Mouse (Mus musculus) heart, postnatal 36 days (tissue): ENCODE results near the gene Tm4sf5. TPM values are rescaled to one million over a fixed set of nuclear protein-coding genes. Genes with fewer than 3 reads are reported as not detected.
"Not testable (repeated sequence)": the region's sequence is repeated elsewhere in the genome, so short reads cannot be mapped to it uniquely, and the experiment has no call there.

Source experiments
- DNase-seq, 2 experiments: peaks; one replicate each; pipeline ENCODE4 v3.0.0; 2021 to 2022
- intact Hi-C: fragments of 180-260 bp; cut with DNase I; formaldehyde crosslinking; loops from one replicate; pipeline ENCODE4 v1.15.1; 2025
- total RNA-seq, 2 experiments: library from RNA; stranded (reverse); gene quantifications; 2 replicates each; pipeline ENCODE4 v1.2.3; 2021

Tm4sf5 gene
- total RNA-seq, 2 experiments from 2014 or later, result 0.70 to 1.3 TPM

- DNase-seq, result no peak
- intact Hi-C loops, result loop anchor here (1.0 kb wide), 3 partner anchors 55 to 93 kb away; no protein-coding TSS in a partner anchor
These were observed 2.0 kb downstream of the Tm4sf5 start for GRCm38 (mm10) chr11:70506962-70507515.

GRCm38 (mm10) chr11:70509753-70510564 lies 4.9 kb downstream of the Tm4sf5 start:
- DNase-seq, result peak in 1 of 2 experiments; percentile 48
- intact Hi-C loops, result no loop called here

DNA sequence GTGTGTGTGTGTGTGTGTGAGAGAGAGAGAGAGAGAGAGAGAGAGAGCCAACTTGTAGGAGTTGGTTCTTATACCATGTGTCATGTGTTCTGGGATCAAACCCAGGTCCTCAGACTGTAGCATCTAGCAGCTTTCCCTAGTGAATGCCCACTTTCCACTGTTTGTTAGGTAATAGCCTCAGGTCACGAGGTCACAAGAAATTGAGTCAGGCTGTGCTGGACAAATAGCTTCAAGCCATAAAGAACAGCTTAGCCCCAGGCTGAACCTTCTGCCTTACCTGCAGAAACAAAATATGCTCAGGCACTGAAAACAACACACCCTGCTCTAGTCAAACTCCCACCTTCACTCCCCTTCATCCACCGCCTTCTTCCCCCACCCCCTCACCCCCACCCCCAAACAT lies 6.2 kb downstream of the Tm4sf5 start:
- DNase-seq, result no peak
- intact Hi-C loops, result no loop called here

DNA sequence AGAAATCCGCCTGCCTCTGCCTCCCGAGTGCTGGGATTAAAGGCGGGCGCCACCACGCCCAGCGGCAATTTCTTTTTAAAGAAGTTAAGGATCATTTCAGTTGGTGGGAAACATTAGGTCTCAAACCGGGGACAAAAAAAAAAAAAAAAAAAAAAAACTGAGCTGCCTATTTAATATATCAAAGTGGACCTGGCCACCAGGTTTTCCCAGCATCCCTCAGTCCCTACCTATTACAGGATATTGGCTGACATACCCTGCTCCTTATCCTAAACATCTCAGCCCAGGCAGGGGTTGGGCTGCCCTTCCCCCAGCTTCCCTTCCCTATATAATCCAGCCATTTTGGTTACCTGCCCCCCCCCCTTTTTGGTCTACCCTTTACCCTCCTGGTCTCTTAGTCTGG lies 6.8 kb downstream of the Tm4sf5 start:
- DNase-seq, result no peak
- intact Hi-C loops, result no loop called here

- no peak for DNase-seq
- intact Hi-C loops, result no loop called here
These were observed 7.8 kb downstream of the Tm4sf5 start for GRCm38 (mm10) chr11:70512709-70513342.

- intact Hi-C loops, result no loop called here
- DNase-seq, result peak; percentile 39 to 46
These were observed 8.5 kb downstream of the Tm4sf5 start for GRCm38 (mm10) chr11:70513520-70513919.

DNA sequence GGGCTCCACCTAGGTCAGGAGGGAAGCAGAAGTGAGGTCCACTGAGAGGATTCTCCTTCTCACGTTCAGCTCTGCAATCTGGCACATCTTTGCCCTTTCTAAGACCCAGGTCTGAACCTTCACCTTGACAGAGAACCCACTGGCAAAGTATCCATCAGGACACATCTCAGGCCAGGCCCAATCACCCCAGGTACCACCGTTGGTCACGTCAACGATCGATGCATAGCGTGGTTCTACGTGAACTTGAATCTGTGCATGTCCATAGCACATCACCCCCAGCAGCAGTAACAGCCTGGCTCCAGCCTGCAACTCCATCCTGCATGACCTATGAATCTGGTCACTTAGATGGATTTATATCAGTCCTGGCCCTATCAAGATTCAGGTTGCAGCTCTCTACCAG lies 9.2 kb downstream of the Tm4sf5 start, which contains the start of gene Vmo1:
Gene Vmo1, minus strand, starts transcription at position 329 of the 400 bp plus-strand sequence.
- intact Hi-C loops, result loop anchor here (2.0 kb wide), 1 partner anchor 243 kb away; no protein-coding TSS in a partner anchor
- DNase-seq, result no peak

DNA sequence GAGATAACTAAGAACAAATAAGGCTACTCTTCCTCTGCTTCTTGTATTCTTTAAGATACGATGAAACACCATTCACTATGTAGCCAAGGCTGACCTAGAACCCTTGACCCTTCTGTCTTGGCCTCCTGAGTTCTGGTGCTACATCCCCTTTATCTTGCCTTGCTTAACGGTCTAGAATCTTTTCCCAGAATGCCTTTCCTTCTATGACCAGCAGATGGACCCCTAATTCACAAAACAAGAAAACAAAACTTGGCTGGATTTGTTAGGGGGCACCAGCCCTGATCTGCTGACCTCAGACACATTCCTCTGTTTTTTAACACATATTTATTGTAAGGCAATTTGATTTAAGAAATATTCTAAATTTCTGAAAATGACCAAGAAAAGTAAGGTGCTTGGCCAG lies 11.3 kb downstream of the Tm4sf5 start:
- intact Hi-C loops, result loop anchor here (1.0 kb wide), 1 partner anchor 89 kb away; no protein-coding TSS in a partner anchor
- peak; percentile 23 to 40 for DNase-seq

- no peak for DNase-seq
- intact Hi-C loops, result no loop called here
These were observed 13.4 kb downstream of the Tm4sf5 start for GRCm38 (mm10) chr11:70518436-70518835.

GRCm38 (mm10) chr11:70518923-70519322 lies 13.9 kb downstream of the Tm4sf5 start, which contains the start of gene Gltpd2:
Gltpd2 (plus strand) TSS chr11:70519196.
- intact Hi-C loops, result no loop called here
- DNase-seq, result no peak

- intact Hi-C loops, result loop anchor here (2.0 kb wide), 1 partner anchor 43 kb away; the partner anchor contains the start of gene Mink1
- peak; percentile 51 to 74 for DNase-seq
These were observed 15.2 kb downstream of the Tm4sf5 start for GRCm38 (mm10) chr11:70520178-70520769.

DNA sequence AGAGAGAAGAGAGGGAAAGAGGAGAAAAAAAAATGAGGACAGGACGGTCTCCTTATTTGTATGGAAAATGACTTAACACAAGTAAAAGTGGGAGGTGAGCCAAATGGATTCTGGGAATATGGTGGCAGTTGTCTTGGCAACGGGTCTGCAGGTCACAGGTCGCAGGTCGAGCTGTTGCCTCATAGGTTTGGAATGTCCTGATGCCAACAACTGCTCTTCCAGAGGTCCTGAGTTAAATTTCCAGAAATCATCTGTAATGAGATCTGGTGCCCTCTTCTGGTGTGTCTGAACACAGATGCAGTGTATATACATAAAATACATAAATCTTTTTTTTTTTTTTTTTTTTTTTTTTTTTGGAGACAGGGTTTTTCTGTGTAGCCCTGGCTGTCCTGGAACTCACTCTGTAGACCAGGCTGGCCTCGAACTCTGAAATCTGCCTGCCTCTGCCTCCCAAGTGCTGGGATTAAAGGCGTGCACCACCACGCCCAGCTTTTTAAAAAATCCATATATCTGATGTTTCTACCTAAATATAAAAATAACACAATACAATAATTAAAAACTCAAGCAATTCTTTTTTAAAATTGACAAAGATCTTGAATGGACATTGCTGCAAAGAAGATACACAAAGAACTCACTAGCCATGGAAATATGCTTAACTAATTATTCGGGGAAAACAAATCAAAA lies 18.4 kb downstream of the Tm4sf5 start:
- intact Hi-C loops, DNase-seq: not testable (repeated sequence)

GRCm38 (mm10) chr11:70524782-70525181 lies 19.7 kb downstream of the Tm4sf5 start:
- intact Hi-C loops, result no loop called here
- no peak for DNase-seq

GRCm38 (mm10) chr11:70525184-70525678 lies 20.2 kb downstream of the Tm4sf5 start, which contains the start of gene Psmb6:
Psmb6 (plus strand) TSS chr11:70525367.
- peak; percentile 87 to 88 for DNase-seq
- intact Hi-C loops, result no loop called here

GRCm38 (mm10) chr11:70525726-70526125 lies 20.7 kb downstream of the Tm4sf5 start:
- no peak for DNase-seq
- intact Hi-C loops, result no loop called here

GRCm38 (mm10) chr11:70526211-70526610 lies 21.2 kb downstream of the Tm4sf5 start:
- intact Hi-C loops, result no loop called here
- no peak for DNase-seq

DNA sequence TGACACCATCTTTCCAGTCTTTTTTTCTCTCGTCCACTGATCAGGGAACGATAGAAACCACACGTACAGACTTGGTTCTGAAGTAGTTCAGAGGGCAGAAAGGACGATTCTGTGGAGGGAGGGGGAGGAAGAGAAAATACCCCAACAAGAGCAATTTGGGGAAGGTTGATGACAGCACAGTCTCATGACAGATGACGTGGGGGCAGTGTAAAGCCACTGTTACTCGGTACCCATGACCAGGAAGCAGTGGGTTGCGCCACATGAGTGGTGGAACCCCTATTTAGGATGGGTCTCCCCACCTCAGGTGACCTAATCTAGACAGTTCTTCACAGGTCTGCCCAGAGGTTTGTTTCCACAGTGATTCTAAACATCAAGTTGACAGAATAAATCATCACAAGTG lies 23.6 kb downstream of the Tm4sf5 start:
- intact Hi-C loops, result no loop called here
- no peak for DNase-seq

DNA sequence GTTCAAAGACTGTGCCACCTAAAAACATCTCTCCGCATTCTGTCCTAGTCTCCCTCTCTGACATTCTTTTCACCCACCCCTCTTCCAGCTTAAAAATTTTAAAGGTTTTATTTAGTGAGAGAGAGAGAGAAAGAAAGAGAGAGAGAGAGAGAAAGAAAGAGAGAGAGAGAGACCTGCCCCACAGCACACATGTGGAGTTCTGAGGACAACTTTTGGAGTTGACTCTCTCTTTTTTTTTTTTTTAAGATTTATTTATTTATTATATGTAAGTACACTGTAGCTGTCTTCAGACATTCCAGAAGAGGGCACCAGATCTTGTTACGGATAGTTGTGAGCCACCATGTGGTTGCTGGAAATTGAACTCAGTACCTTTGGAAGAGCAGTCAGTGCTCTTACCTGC lies 26.0 kb downstream of the Tm4sf5 start:
- intact Hi-C loops, DNase-seq: not testable (repeated sequence)

DNA sequence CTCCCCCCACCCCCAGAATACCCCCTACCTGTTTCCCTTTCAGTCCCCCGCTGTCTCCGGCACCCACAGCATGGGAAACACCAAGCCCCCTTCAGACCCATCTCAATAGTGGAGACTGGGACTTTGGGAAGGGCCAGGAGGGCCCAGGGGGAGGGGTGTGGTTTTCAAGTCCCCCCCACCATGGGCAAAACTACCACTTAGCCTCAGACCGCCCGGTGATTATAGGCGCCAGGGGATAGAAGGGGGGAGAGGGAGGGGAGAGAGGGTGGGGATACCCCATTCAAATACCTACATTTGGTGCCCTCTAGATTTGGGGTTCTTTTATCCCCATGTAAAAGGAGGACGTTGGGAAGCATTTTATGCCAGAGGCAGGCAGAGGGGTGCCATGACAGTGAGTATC lies 27.8 kb downstream of the Tm4sf5 start, which contains the start of gene Gm40193:
Gene Gm40193, minus strand, starts transcription at position 101 of the 400 bp plus-strand sequence.
- intact Hi-C loops, result no loop called here

GRCm38 (mm10) chr11:70539423-70539822 lies 34.4 kb downstream of the Tm4sf5 start:
- DNase-seq, result no peak
- intact Hi-C loops, result no loop called here

More for the DNA sequence above, 27.8 kb downstream of the Tm4sf5 start, which contains the start of gene Gm40193:
- DNase-seq, result no peak
